Mouse (Mus musculus): ENCODE data around the gene Nme3. TPM values are rescaled to one million over a fixed set of nuclear protein-coding genes. Genes with fewer than 3 reads are reported as not detected.

The Nme3 gene
- polyA plus RNA-seq, 1 experiment from 2014 or later: 74.7 TPM

DNA sequence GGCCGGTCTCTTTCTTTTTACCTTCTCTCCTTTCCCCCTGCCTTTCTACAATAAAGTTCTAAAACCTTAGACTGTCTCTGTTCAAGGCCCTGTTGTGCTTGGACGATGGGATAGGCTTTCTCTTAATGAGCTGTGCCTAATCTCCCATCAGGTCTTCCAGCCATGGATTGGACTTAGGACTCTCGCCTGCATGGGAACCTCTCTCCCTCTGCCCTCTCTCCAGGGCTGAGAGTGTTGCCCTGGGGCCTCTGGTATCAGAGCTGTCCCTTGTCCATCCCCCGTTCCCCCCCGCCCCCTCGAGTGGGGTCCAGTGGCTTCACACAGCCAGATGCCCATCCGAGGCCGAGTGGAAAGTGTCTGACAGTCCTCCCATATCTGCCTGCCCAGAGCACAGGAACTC, 21.3 kb upstream of the Nme3 start:
- H3K9me3 ChIP-seq (ENCODE audit: control insufficient read depth, low read length): no peaks in the 10 kb centered on the region
- H3K4me1 ChIP-seq (replicated peaks; ENCODE audit: control insufficient read depth, insufficient read depth, low read length): no peaks in the 10 kb centered on the region
- H3K27me3 ChIP-seq (ENCODE audit: control insufficient read depth, insufficient read depth, low read depth, low read length): no peaks in the 10 kb centered on the region; the same call in 1 of the 2 replicates
- WGBS: 75% methylated on average over 8 of the region's 8 CpGs
- H3K36me3 ChIP-seq (ENCODE audit: control insufficient read depth, insufficient read depth, low read length): no peaks in the 10 kb centered on the region
- no peak overlapping the region for H3K27ac ChIP-seq (ENCODE audit: low read length)
- no peak overlapping the region for H3K4me3 ChIP-seq (ENCODE audit: low read length)
- no peak overlapping the region for H3K4me2 ChIP-seq (ENCODE audit: low read depth, low read length)
- no peak for ATAC-seq (ENCODE audit: low read depth)
- H3K9ac ChIP-seq (ENCODE audit: low read length): no peak overlapping the region

DNA sequence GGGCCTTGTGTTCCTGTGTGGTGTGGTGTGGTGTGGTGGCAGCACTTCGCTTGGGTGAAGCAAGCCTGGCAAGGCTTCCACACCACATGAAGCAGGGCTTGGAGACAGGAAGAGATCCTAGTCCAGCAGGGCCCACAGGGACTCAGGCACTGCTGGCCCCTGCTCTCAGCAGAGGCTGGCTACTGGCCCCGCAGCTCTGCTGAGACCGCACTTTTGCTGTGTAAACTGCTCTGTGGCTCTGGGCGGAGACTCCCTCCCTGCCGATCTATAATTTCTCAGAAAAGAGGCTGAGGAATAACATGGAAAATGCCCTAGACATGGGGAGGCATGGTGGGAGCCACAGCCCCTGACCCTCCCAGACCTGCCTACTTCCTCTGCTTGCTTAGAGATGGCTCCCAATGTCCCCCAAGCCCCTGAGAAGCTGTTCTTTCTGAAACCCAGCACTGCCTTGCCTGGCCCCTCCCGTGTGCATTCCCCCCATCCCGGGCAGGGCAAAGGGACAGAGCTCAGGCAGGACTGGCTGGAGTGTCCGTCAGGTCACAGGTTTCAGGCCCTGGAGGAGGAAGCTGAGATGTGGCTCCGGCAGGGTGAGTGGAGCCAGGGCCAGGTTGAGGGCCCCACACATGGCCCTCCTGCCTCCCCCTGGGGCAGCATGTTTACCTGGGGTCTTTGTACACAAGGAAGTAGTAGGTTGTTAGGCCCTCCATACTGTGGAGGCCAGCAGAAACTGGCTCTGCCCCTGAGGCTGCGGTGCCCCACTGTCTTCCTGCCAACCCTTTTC, 18.8 kb upstream of the Nme3 start:
- no peak overlapping the region; the same call in 1 of the 2 replicates for H3K4me2 ChIP-seq (ENCODE audit: low read depth, low read length)
- no peaks in the 10 kb centered on the region; the same call in 1 of the 2 replicates for H3K27me3 ChIP-seq (ENCODE audit: control insufficient read depth, insufficient read depth, low read depth, low read length)
- ATAC-seq (ENCODE audit: low read depth): peak; percentile 24
- no peaks in the 10 kb centered on the region for H3K9me3 ChIP-seq (ENCODE audit: control insufficient read depth, low read length)
- H3K9ac ChIP-seq (ENCODE audit: low read length): peak overlapping the region; percentile 38
- no peaks in the 10 kb centered on the region for H3K36me3 ChIP-seq (ENCODE audit: control insufficient read depth, insufficient read depth, low read length)
- H3K4me3 ChIP-seq (ENCODE audit: low read length): no peak overlapping the region
- H3K27ac ChIP-seq (ENCODE audit: low read length): peak overlapping the region; percentile 55
- 42% methylated on average over 10 of the region's 10 CpGs for WGBS
- no peaks in the 10 kb centered on the region for H3K4me1 ChIP-seq (replicated peaks; ENCODE audit: control insufficient read depth, insufficient read depth, low read length)

DNA sequence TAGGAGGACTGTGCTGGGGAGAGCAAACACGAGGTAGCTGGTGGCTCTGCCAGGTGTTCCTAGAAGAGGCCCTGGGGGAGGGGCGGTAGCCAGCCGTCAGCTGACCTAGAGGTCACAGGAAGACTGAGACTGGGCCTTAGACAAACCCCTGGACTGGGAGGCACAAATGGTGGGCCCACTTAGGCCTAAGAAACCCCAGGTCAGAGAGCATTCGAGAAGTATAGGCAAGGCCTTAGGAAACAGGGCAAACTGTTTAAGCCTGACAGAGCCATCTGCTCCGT, 18.2 kb upstream of the Nme3 start:
- ATAC-seq (ENCODE audit: low read depth): peak; percentile 56; the same call in 1 of the 2 replicates
- 25% methylated on average over 5 of the region's 5 CpGs for whole genome bisulfite sequencing
- Histone ChIP-seq H3K27me3 (ENCODE audit: control insufficient read depth, insufficient read depth, low read depth, low read length) (no peaks in the 10 kb centered on the region; the same call in 1 of the 2 replicates), H3K9ac (ENCODE audit: low read length) (peak overlapping the region; percentile 42; the same call in 1 of the 2 replicates), H3K4me1 (replicated peaks; ENCODE audit: control insufficient read depth, insufficient read depth, low read length) (no peaks in the 10 kb centered on the region), H3K27ac (ENCODE audit: low read length) (peak overlapping the region; percentile 55), H3K9me3 (ENCODE audit: control insufficient read depth, low read length) (no peaks in the 10 kb centered on the region), H3K36me3 (ENCODE audit: control insufficient read depth, insufficient read depth, low read length) (no peaks in the 10 kb centered on the region; the same call in 1 of the 2 replicates), H3K4me3 (ENCODE audit: low read length) (no peak overlapping the region), H3K4me2 (ENCODE audit: low read depth, low read length) (no peak overlapping the region)

DNA sequence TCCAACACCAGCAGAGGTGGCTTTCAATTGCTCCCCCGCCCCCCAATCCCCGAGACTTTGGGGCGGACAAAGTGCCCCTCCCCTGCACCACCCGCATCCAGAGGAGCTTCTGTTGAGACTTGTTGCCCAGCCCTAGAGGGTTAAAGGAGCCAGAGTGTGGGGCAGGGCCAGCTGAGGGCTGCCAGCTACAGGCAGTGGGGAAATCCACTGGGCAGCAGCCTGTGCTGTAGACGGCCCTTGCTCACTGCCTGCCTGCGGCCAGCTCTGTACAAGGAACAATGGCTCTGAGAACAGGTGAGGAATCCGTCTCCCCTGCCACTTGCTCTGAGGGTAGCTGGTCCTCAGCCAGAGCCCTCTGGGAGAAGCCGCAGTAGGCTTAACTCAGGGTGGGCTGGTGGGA, 17.8 kb upstream of the Nme3 start:
- no peaks in the 10 kb centered on the region; the same call in 1 of the 2 replicates for H3K27me3 ChIP-seq (ENCODE audit: control insufficient read depth, insufficient read depth, low read depth, low read length)
- ATAC-seq (ENCODE audit: low read depth): peak; percentile 58
- no peaks in the 10 kb centered on the region for H3K4me1 ChIP-seq (replicated peaks; ENCODE audit: control insufficient read depth, insufficient read depth, low read length)
- H3K9me3 ChIP-seq (ENCODE audit: control insufficient read depth, low read length): no peaks in the 10 kb centered on the region
- peak overlapping the region; percentile 55 for H3K27ac ChIP-seq (ENCODE audit: low read length)
- H3K4me3 ChIP-seq (ENCODE audit: low read length): no peak overlapping the region
- WGBS: 59% methylated on average over 8 of the region's 8 CpGs
- H3K4me2 ChIP-seq (ENCODE audit: low read depth, low read length): no peak overlapping the region
- H3K9ac ChIP-seq (ENCODE audit: low read length): peak overlapping the region; percentile 42; the same call in 1 of the 2 replicates
- peaks cover 2% of the 10 kb centered on the region; the same call in 1 of the 2 replicates for H3K36me3 ChIP-seq (ENCODE audit: control insufficient read depth, insufficient read depth, low read length)

DNA sequence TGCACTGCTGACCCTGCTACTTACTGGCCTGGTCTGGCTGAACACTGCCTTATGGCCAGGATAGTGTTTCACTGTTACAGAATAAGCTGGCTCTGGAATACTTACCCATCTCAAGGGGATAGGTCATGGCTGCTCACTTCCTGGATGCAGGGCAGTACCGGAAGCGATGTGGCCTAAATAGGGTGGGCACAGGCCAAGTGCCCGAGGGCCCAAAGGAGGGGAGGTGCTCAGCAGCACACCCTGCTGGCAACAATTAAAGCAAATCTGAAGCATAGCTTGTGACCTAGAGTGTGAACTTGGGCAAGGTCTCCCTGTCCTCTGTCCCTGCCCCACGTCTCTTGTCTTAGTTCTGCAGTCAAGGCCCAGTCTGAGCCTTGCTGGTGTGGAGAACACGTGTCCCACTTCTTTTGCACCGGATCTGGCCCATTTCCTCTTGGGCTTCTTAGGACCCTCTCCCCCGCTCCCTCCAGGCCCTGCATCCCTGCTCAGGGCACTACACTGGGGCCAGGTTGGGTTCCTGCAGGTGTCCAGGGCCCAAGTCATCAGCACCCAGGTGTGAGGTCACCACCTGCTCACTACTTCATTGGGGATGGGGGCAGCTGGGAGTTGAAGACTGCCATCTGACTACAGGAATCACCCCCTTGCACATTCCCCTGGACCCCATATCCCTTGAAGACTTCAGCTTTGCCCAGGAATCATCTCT, 14.4 kb upstream of the Nme3 start:
- Histone ChIP-seq H3K4me1 (replicated peaks; ENCODE audit: control insufficient read depth, insufficient read depth, low read length) (peaks cover 6% of the 10 kb centered on the region), H3K36me3 (ENCODE audit: control insufficient read depth, insufficient read depth, low read length) (peaks cover 2% of the 10 kb centered on the region; the same call in 1 of the 2 replicates), H3K9ac (ENCODE audit: low read length) (no peak overlapping the region), H3K9me3 (ENCODE audit: control insufficient read depth, low read length) (no peaks in the 10 kb centered on the region), H3K4me2 (ENCODE audit: low read depth, low read length) (no peak overlapping the region), H3K27me3 (ENCODE audit: control insufficient read depth, insufficient read depth, low read depth, low read length) (no peaks in the 10 kb centered on the region), H3K4me3 (ENCODE audit: low read length) (no peak overlapping the region), H3K27ac (ENCODE audit: low read length) (no peak overlapping the region)
- 45% methylated on average over 7 of the region's 7 CpGs for WGBS
- no peak for ATAC-seq (ENCODE audit: low read depth)

DNA sequence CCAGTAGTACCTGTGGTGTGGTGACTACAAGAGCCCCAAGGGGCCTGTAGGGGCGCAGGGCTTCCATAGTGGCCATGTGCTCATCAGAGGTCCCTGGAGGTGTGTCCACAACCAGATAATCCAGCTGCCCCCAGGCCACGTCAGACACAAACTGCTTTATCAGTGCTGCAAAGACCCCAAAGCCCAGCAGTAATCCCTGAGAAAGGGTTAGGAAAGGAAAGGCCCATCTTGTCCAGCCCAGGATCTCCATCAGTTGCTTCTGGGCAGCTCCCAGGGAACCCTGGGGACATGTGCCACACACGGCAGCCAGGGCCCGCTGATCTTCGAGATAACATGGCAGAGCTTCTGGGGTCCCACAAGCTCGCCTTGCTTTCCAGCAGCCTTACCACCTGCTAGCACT, 11.9 kb upstream of the Nme3 start:
- peaks cover 2% of the 10 kb centered on the region; the same call in 1 of the 2 replicates for H3K36me3 ChIP-seq (ENCODE audit: control insufficient read depth, insufficient read depth, low read length)
- ATAC-seq (ENCODE audit: low read depth): no peak
- H3K9ac ChIP-seq (ENCODE audit: low read length): no peak overlapping the region
- no peak overlapping the region for H3K4me2 ChIP-seq (ENCODE audit: low read depth, low read length)
- WGBS: 80% methylated on average over 6 of the region's 6 CpGs
- H3K27me3 ChIP-seq (ENCODE audit: control insufficient read depth, insufficient read depth, low read depth, low read length): no peaks in the 10 kb centered on the region
- H3K9me3 ChIP-seq (ENCODE audit: control insufficient read depth, low read length): no peaks in the 10 kb centered on the region
- H3K27ac ChIP-seq (ENCODE audit: low read length): no peak overlapping the region
- H3K4me3 ChIP-seq (ENCODE audit: low read length): no peak overlapping the region
- H3K4me1 ChIP-seq (replicated peaks; ENCODE audit: control insufficient read depth, insufficient read depth, low read length): peaks cover 17% of the 10 kb centered on the region

DNA sequence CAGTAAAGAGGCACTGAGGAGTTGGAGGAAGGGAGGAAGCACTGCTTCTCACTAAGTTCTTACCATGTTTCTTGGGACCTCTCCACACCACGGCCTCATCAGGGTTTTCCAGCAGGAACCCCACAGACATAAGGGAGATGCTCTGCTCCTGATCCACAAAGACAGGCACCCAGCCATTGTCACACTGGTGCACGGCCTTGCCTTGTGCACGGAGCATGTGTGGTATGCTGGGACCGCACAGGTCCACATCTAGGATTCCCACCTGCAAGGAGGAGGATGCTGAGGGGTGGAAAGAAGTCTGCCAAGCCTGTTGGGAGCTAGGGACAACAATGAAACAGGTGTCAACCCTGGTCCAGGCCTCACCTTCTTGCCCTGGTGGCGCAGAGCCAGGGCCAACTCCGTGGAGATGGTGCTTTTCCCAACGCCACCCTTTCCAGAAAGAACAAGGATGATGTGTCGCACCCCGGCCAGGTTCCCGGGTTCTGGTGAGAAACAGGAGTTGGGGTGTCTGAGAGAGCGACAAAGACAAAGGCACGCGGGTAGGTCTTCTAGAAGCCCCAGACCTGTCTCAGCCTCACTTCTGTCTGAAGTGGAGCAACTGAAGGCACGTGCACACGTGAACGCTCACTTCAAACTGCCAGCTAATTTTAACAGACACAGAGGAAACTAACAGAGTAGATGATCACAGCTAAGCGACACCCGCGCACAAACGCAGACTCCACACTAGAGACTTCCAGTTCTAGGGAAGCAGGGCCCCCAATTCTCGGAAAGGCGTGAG, 10.8 kb upstream of the Nme3 start:
- Histone ChIP-seq H3K9ac (ENCODE audit: low read length) (peak overlapping the region; percentile 74), H3K36me3 (ENCODE audit: control insufficient read depth, insufficient read depth, low read length) (peaks cover 8% of the 10 kb centered on the region), H3K27me3 (ENCODE audit: control insufficient read depth, insufficient read depth, low read depth, low read length) (no peaks in the 10 kb centered on the region), H3K9me3 (ENCODE audit: control insufficient read depth, low read length) (no peaks in the 10 kb centered on the region), H3K4me1 (replicated peaks; ENCODE audit: control insufficient read depth, insufficient read depth, low read length) (peaks cover 17% of the 10 kb centered on the region), H3K4me3 (ENCODE audit: low read length) (peak overlapping the region; percentile 86), H3K4me2 (ENCODE audit: low read depth, low read length) (peak overlapping the region; percentile 90), H3K27ac (ENCODE audit: low read length) (no peak overlapping the region)
- no peak for ATAC-seq (ENCODE audit: low read depth)
- WGBS: 22% methylated on average over 22 of the region's 22 CpGs

DNA sequence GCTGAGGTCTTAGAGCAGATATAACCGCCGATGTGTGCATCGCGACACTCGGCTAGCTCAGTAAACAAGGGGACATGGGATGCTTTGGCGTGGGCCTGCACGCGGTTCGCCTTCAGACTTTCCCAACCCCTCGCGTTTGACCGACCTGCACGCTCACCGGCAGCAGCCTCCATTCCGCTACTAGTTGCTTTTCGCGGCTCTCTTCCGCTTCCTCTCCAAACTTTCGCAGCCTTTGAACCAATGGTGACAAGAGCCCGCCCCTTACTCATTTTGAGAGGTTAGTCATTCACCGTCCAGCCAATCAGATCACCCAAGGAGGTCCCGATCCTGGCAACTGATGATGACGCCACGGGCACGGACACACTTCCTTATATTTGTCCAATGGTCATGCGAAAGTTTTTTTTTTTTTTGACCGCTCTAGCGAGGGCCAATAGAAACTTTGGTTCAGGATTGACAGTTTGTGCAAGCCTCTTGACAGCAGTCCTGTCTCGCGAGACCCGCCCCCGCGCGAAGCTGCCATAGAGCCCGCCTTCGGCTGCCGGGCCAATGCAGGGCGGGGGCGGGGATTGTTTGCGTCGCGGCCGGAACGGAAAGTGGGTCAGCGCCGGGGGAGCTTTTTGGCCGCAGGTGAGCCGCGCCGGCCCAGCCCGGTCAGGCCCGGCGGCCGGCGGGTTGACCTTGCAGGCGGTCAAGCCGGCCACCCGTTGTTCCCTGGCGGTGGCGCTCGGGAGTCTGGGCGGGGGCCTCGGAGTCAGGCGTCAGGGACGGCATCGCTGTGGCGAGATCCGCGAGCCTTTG, 10.0 kb upstream of the Nme3 start, which contains the start of the genes Nubp2 and Spsb3:
Gene Nubp2 (minus strand): TSS at position 216 of the 798 bp plus-strand sequence.
Gene Spsb3 (plus strand): TSS at position 510 of the 798 bp plus-strand sequence.
- peak; percentile 97 for ATAC-seq (ENCODE audit: low read depth)
- H3K4me2 ChIP-seq (ENCODE audit: low read depth, low read length): peak within 1 kb of the TSS; percentile 90
- H3K4me1 ChIP-seq (replicated peaks; ENCODE audit: control insufficient read depth, insufficient read depth, low read length): peaks cover 17% of the 10 kb centered on the region
- H3K4me3 ChIP-seq (ENCODE audit: low read length): peak within 1 kb of the TSS; percentile 90
- H3K27ac ChIP-seq (ENCODE audit: low read length): peak within 1 kb of the TSS; percentile 43; the same call in 1 of the 2 replicates
- H3K9me3 ChIP-seq (ENCODE audit: control insufficient read depth, low read length): no peaks in the 10 kb centered on the region
- H3K9ac ChIP-seq (ENCODE audit: low read length): peak within 1 kb of the TSS; percentile 87
- H3K36me3 ChIP-seq (ENCODE audit: control insufficient read depth, insufficient read depth, low read length): peaks cover 16% of the 10 kb centered on the region
- whole genome bisulfite sequencing: under 1% methylated on average over 66 of the region's 69 CpGs
- no peaks in the 10 kb centered on the region for H3K27me3 ChIP-seq (ENCODE audit: control insufficient read depth, insufficient read depth, low read depth, low read length)

All from lung, embryonic 16.5 days (tissue).